Mouse (Mus musculus): ENCODE measurements around the gene Mmp14. TPM values are rescaled to one million over a fixed set of nuclear protein-coding genes. Genes with fewer than 3 reads are reported as not detected.

The Mmp14 gene
- total and polyA plus RNA-seq, 3 experiments, result 11.2 to 26.5 (median 16.5) TPM

DNA sequence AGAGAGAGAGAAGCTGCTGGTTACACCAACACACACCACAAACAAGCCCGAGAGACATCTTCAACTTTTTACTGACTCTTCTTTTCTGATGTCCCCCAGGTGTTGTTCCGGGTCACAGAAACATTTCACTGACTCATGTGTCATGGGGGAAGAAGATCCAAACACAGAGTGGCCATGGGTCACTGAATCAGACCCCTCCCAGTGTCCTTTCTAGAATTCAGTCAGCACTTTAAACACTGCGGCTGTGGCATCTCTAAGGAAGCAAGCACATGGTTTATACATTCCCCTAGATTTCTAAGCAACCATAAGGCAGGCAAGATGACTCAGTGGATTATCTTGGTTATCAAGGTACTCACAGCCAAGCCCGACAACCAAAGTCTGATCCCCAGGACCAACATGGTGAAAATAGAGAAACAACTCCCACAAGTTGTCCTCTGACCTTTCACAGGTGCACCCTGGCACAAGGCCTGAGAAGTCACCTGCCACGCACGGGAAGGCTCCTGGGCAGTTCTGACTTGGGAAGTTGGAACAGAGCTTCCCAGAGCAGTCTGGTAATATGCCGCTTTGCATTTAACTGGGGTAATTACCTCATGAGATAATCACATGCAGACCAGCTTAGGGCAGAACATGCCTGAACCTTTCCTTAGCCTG is 45.3 kb upstream of the Mmp14 start:
- intact Hi-C loops (cut with DNase I), result no loop called here
- no peak for DNase-seq

DNA sequence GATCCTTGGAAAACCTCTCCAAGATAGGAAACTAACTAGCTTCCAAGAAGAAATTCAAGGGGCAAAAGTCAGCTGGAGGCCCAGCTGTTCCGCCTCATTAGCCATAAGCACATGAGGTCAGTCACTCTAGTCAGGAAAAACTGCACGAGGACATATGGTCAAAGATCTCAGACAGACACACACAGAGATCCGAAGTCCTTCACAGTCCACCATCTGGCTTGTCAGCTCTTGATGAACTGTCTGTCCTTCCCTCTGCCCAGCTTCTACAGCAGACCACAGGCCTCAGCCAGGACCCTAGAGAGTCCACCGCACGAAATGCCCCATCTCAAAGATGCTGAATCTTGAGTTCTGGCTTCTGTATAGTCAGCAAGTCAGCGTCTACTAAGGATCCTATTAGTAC is 43.9 kb upstream of the Mmp14 start:
- Histone ChIP-seq H3K4me1 (ENCODE audit: control insufficient read depth, insufficient read depth, low read length) (0 out of 2 replicates have a peak, but pooled peaks cover 1% of the 10 kb centered on the region), H3K27ac (no peak overlapping the region), H3K4me3 (no peak overlapping the region), H3K36me3 (ENCODE audit: control insufficient read depth, insufficient read depth, low read length) (no peaks in the 10 kb centered on the region), H3K9ac (ENCODE audit: low read depth, low read length) (no peak overlapping the region), H3K27me3 (ENCODE audit: control insufficient read depth, insufficient read depth, low read length) (no peaks in the 10 kb centered on the region), H3K79me2 (replicated peaks; ENCODE audit: control insufficient read depth, insufficient read depth, low read length) (no peaks in the 10 kb centered on the region)
- intact Hi-C loops (cut with DNase I), result no loop called here
- TF ChIP-seq EP300 (IDR thresholded peaks at IDR 0.05; ENCODE audit: insufficient read depth, low read depth, low read length) (no peak), POLR2A (IDR thresholded peaks at IDR 0.05; ENCODE audit: insufficient read depth, low read depth, low read length) (no peak)
- no peak for DNase-seq
- 77% methylated on average over 6 of the region's 6 CpGs for WGBS

More for the DNA sequence above, 45.3 kb upstream of the Mmp14 start:
- H3K27me3 ChIP-seq (ENCODE audit: control insufficient read depth, insufficient read depth, low read length), result no peaks in the 10 kb centered on the region
- no peaks in the 10 kb centered on the region for H3K79me2 ChIP-seq (replicated peaks; ENCODE audit: control insufficient read depth, insufficient read depth, low read length)
- 85% methylated on average over 7 of the region's 7 CpGs for WGBS
- H3K4me1 ChIP-seq (ENCODE audit: control insufficient read depth, insufficient read depth, low read length), result 0 out of 2 replicates have a peak, but pooled peaks cover 1% of the 10 kb centered on the region
- no peak overlapping the region for H3K9ac ChIP-seq (ENCODE audit: low read depth, low read length)
- TF ChIP-seq EP300 (IDR thresholded peaks at IDR 0.05; ENCODE audit: insufficient read depth, low read depth, low read length), result no peak
- TF ChIP-seq POLR2A (IDR thresholded peaks at IDR 0.05; ENCODE audit: insufficient read depth, low read depth, low read length), result no peak
- TF ChIP-seq CTCF (IDR thresholded peaks at IDR 0.05), result no peak
- no peak overlapping the region for H3K4me3 ChIP-seq
- no peak overlapping the region for H3K27ac ChIP-seq
- H3K36me3 ChIP-seq (ENCODE audit: control insufficient read depth, insufficient read depth, low read length), result no peaks in the 10 kb centered on the region

DNA sequence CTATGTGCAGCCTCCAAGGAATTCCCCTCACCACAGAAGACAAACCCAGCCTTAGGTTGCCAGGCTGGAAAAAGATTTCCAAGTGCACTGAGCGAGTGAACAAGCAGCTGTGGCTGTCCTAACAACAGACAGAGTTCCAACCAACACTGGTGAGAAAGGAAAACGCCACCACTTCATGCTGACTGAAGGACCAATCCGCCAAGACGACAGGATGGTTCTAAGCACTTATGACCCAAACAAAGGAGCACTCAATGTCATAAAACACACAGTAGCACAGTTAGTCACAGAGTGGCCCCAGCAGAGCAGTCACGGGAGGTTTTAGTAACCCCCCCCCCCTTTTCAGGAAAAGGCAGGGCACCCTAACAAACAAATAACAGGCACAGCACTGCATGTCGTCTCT is 40.6 kb upstream of the Mmp14 start:
- intact Hi-C loops (cut with DNase I), result no loop called here
- no peak for DNase-seq
- Histone ChIP-seq H3K79me2 (replicated peaks; ENCODE audit: control insufficient read depth, insufficient read depth, low read length) (no peaks in the 10 kb centered on the region), H3K9ac (ENCODE audit: low read depth, low read length) (no peak overlapping the region), H3K27ac (no peak overlapping the region), H3K27me3 (ENCODE audit: control insufficient read depth, insufficient read depth, low read length) (no peaks in the 10 kb centered on the region), H3K36me3 (ENCODE audit: control insufficient read depth, insufficient read depth, low read length) (no peaks in the 10 kb centered on the region), H3K4me3 (no peak overlapping the region), H3K4me1 (ENCODE audit: control insufficient read depth, insufficient read depth, low read length) (no peaks in the 10 kb centered on the region)
- TF ChIP-seq EP300 (IDR thresholded peaks at IDR 0.05; ENCODE audit: insufficient read depth, low read depth, low read length) (no peak), CTCF (IDR thresholded peaks at IDR 0.05) (no peak), POLR2A (IDR thresholded peaks at IDR 0.05; ENCODE audit: insufficient read depth, low read depth, low read length) (no peak)
- 62% methylated on average over 6 of the region's 6 CpGs for WGBS

DNA sequence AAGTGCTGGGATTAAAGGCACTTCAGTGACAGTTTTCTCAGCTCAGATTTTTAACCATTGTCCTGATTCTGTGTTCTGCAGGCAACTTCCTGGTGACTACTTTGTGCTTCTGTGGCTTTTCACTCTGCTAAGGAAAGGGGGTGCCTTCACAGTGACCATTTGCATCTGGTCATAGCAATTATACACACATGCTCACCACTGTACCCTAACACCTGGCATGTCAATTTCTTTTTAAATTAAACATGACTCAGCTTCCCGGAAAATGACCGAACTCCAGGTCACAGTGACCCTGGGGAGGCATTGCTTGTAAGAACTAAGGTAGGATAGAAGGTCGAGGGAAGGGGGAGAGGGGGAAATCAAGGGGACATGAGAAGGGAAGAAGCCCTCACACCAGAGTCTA is 37.6 kb upstream of the Mmp14 start:
- WGBS, result 62% methylated on average over 3 of the region's 3 CpGs
- intact Hi-C loops (cut with DNase I), result no loop called here
- DNase-seq, result no peak
- Histone ChIP-seq H3K79me2 (replicated peaks; ENCODE audit: control insufficient read depth, insufficient read depth, low read length) (no peaks in the 10 kb centered on the region), H3K27me3 (ENCODE audit: control insufficient read depth, insufficient read depth, low read length) (no peaks in the 10 kb centered on the region), H3K27ac (no peak overlapping the region), H3K4me3 (no peak overlapping the region), H3K4me1 (ENCODE audit: control insufficient read depth, insufficient read depth, low read length) (no peaks in the 10 kb centered on the region), H3K36me3 (ENCODE audit: control insufficient read depth, insufficient read depth, low read length) (no peaks in the 10 kb centered on the region), H3K9ac (ENCODE audit: low read depth, low read length) (no peak overlapping the region)
- TF ChIP-seq EP300 (IDR thresholded peaks at IDR 0.05; ENCODE audit: insufficient read depth, low read depth, low read length), result no peak
- no peak for TF ChIP-seq CTCF (IDR thresholded peaks at IDR 0.05)
- TF ChIP-seq POLR2A (IDR thresholded peaks at IDR 0.05; ENCODE audit: insufficient read depth, low read depth, low read length), result no peak

DNA sequence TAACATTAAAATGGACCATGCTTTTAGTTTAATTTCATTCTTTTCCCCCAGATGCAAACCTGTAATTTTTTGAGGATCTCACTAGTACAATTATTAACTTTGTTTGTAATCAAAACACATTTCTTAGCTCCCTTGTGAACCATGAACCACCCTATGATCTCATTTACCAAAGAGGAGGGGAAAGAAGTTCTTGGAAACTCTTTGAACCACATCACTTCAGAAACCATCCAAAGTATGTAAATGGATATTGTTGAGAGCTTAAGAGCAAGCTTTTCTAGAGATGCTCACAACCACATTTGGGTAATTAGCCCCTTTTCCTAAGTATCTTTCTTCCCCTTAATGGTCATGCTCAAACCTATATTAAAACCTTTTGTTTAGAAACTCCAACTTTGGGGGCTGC is 37.1 kb upstream of the Mmp14 start:
- intact Hi-C loops (cut with DNase I), result no loop called here
- H3K4me3 ChIP-seq, result no peak overlapping the region
- TF ChIP-seq CTCF (IDR thresholded peaks at IDR 0.05), result no peak
- no peak for TF ChIP-seq POLR2A (IDR thresholded peaks at IDR 0.05; ENCODE audit: insufficient read depth, low read depth, low read length)
- no peak for TF ChIP-seq EP300 (IDR thresholded peaks at IDR 0.05; ENCODE audit: insufficient read depth, low read depth, low read length)
- no peak overlapping the region for H3K9ac ChIP-seq (ENCODE audit: low read depth, low read length)
- no peaks in the 10 kb centered on the region for H3K27me3 ChIP-seq (ENCODE audit: control insufficient read depth, insufficient read depth, low read length)
- no peaks in the 10 kb centered on the region for H3K4me1 ChIP-seq (ENCODE audit: control insufficient read depth, insufficient read depth, low read length)
- no peak for DNase-seq
- H3K27ac ChIP-seq, result no peak overlapping the region
- H3K79me2 ChIP-seq (replicated peaks; ENCODE audit: control insufficient read depth, insufficient read depth, low read length), result no peaks in the 10 kb centered on the region
- no peaks in the 10 kb centered on the region for H3K36me3 ChIP-seq (ENCODE audit: control insufficient read depth, insufficient read depth, low read length)

DNA sequence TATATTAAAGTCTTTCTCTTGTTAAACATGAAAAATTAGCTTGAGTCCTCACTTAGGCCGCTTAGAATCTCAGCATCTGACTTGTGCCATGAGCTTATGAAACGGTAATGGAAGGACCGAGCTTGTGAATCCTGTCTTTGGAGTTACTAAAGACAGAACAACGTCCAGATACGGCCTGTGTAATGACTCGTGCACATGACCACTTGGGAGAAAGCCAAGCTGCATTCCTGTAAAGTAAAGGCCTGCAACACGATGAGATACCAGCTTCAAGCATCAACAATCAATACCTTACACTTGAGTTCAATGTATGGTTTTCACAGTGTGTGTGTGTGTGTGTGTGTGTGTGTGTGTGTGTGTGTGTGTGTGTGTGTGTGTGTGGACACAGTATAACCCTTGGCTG is 34.7 kb upstream of the Mmp14 start:
- Histone ChIP-seq H3K36me3 (ENCODE audit: control insufficient read depth, insufficient read depth, low read length) (no peaks in the 10 kb centered on the region), H3K79me2 (replicated peaks; ENCODE audit: control insufficient read depth, insufficient read depth, low read length) (no peaks in the 10 kb centered on the region), H3K4me1 (ENCODE audit: control insufficient read depth, insufficient read depth, low read length) (no peaks in the 10 kb centered on the region), H3K27ac (no peak overlapping the region), H3K9ac (ENCODE audit: low read depth, low read length) (no peak overlapping the region), H3K4me3 (no peak overlapping the region), H3K27me3 (ENCODE audit: control insufficient read depth, insufficient read depth, low read length) (no peaks in the 10 kb centered on the region)
- intact Hi-C loops (cut with DNase I), result no loop called here
- WGBS, result 32% methylated on average over 7 of the region's 7 CpGs
- no peak for TF ChIP-seq EP300 (IDR thresholded peaks at IDR 0.05; ENCODE audit: insufficient read depth, low read depth, low read length)
- TF ChIP-seq POLR2A (IDR thresholded peaks at IDR 0.05; ENCODE audit: insufficient read depth, low read depth, low read length), result no peak
- no peak for TF ChIP-seq CTCF (IDR thresholded peaks at IDR 0.05)
- DNase-seq, result no peak

Data from heart, adult 2 months (tissue).